Mouse (Mus musculus) natural killer cell, adult 2 months (primary cell): ENCODE results near the gene Drap1.
A peak's percentile ranks its signal among the peaks of the same experiment; 100 is the strongest.
"Not testable (repeated sequence)": the region's sequence is repeated elsewhere in the genome, so short reads cannot be mapped to it uniquely, and the experiment has no call there.

ENCODE experiments used
- DNase-seq, 2 experiments: peaks; one replicate each; pipeline ENCODE4 v3.0.0; 2022; ENCODE audit warnings: low spot score in 2 of 2

The Drap1 gene

DNA sequence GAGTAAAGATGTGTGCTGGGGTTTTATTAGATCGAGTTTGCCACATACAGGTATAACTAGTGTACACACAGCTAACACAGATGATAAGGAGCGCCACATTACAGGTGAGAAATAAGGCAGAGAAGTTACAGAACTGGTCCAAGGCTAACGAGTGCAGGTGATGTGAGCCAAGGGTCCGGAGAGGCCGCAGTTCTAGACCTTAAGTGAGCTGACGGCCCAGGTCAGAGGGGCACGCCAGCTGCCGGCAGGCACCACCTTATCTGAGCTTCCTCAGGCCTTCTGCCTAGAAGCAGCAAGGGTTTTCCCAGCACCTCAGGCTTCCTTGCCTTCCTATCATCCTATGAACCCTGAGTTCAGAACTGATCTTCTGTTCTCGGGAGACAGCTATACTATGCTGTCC, 5.1 kb downstream of the Drap1 start:
- DNase-seq: no peak

DNA sequence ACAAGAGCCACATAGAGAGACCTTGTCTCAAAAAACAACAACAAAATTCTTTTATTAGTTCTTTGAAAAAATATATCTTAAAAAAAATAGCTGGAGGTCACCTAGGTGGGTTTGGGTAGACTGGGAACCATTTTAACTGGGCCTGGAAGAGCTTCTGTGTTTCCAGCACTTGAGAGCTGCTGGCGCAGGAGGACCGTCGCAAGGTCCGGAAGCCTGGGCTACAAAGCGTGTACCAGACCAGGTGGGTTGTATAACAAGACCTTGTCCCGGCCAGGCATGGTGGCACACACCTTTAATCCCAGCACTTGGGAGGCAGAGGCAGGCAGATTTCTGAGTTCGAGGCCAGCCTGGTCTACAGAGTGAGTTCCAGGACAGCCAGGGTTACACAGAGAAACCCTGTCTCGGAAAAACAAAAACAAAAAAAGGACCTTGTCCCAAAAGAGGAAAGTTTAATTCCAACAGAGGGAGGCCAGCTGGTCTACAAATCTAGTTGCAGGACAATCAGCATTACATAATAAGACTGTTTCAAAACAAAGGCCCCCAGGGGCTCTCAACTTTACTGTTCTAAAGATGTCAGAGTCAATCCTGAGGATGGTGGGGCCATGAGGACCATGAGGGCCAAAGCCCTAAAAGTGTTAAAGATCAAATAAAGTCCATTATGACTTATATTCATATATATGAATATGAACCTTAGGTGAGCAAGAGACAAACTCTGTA, 5.9 kb downstream of the Drap1 start:
- no peak for DNase-seq

DNA sequence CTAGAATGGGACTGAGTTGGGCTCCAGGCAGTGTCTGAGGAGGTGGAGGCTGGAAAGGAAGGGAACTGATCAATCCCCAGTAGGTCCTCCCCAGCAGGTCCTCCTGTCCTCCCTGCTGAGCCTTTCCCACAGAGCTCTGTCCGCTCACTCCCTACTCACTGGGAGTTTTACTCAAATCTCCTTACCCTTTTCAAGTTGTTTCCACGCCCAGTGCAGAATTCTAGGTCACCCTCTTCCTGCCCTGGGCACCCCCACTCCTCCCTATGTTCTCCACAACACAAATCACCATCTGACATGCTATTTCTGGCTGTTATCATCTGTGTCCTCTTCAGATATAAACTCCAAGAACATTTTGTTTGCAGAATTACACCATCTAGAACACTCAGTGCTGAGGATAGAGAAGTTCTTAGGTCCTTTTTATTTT, 10.2 kb downstream of the Drap1 start:
- no peak for DNase-seq

DNA sequence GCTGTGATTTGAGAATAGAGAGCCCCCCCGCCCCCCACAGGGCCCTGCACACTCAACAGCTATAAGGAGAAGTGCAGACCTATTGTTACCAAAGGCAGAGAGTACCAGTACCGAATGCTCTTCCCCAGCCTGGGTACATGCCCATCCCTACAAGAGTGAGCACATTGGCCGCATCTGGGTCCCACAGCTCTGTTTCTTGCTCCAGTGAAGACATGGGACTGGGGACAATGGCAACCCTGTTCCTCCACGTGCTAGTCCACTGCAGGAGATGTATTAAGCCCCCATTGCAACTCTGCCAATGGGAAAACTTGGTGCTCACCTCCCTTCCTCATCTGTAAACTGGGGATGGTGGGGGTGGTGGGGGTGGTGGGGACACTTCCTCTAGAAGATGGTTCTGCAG, 10.9 kb downstream of the Drap1 start:
- no peak for DNase-seq

DNA sequence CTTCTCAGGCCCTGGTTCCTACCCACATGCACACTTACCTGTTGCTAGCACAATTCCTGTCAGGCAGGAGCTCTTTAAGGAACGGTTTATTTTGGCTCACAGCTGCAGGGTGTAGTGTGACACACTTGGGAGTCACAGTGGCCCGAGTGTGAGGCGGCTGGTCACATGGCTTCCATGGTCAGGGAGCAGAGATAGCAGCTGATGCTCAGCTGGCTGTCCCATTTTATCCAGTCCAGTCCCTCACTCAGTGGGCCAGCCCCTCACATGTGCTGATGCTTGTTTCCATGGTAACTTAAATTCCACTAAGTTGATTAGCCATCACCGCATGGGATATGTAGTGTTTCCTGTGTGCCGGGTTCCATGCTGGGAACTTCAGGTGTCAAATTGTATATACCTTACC, 12.8 kb downstream of the Drap1 start:
- DNase-seq: no peak

DNA sequence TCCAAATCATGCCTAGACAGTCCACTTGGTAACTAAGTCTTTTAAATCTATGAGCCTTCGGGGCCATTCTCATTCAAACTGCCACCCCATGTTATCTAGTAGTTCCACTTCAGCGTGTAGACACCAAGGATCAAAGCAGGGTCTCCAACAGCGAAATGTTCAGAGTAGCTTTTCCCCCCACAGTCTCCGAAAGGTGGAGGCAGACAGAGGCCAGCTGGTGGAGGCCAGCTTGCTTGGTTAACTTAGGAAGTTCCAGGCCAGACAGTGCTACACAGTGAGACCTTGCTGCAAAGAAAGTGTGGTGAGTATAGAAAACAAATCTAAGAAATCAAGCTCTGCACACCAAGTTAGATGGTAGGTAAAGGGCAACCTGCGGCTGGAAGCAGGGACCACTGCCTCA, 14.1 kb downstream of the Drap1 start:
- no peak for DNase-seq

DNA sequence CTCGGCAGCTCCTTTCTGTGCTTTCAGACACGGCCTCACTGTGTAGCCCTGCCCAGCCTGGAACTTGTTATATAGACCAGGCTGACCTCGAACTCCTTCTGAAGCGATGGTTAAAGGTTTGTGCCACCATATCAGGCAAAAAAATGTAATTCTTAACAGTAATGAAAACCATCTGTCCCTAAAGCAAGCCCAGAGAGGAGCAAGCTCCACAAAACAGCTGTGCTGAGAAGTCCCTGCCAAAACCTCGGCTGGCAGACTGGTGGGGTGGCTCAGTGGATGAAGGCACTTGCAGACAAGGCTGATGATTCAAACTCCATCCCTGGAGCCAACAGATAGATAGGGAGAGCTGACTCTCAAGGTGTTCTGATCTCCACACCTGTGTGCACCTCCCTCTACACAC, 15.7 kb downstream of the Drap1 start:
- DNase-seq: no peak

DNA sequence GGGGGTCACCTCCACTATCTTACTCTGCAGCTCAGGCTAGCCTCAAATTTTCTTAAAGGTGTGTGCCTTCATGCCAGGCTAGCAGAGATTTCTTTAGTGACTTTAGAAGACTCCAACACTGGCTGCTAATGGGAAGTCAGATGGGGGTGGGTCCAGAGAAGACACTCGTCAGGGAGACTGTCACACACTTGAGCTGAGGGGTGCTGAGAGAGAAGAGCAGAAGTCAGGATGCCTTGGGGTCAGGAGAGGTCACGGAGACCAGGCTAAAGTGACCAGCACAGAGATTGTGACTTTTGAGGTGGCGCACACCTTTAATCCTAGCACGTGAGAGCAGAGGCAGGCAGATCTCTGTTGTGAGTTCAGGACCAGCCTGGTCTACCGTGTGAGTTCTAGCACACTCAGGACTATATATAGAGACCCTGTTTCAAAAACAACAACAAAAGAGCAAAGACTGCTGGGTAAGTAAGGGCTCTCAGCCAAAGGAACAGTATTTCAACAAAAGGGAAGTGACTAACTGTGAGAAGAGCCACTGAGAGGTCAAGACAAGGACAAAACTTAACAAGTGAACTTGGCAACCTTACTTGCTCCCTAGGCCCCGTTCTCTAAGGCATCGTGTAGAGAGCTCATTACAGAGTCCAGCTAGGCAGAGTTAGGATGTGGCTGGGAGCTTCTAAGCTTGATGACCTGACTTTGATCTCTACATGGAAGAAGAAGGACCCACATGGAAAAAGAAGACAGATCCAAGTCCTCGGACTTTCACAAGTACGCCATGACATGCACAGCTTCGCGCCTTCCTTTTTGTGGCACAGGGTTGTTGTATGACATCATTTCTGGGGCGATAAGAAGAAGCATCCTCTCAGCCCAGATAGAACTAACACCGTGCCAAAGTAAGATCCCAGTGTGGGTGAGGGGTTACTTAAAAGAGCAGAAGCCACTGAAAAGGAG, 16.4 kb downstream of the Drap1 start:
- DNase-seq: no peak

DNA sequence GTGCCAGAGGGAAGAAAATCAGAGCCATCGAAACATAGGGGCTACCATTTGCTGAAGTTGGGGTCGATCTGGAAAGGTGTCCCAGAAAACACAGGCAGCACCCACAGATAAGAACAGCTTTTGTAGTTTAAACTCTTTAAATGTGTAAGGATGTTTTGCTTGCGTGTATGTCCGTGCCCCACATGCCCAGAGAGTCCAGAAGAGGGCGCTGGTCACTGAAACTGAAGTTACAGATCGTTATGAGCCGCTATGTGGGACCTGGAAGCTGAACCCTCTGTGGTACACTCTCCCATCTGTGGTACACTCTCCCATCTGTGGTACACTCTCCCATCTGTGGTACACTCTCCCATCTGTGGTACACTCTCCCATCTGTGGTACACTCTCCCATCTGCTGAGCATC, 17.6 kb downstream of the Drap1 start:
- DNase-seq: peak; percentile 70 to 73

DNA sequence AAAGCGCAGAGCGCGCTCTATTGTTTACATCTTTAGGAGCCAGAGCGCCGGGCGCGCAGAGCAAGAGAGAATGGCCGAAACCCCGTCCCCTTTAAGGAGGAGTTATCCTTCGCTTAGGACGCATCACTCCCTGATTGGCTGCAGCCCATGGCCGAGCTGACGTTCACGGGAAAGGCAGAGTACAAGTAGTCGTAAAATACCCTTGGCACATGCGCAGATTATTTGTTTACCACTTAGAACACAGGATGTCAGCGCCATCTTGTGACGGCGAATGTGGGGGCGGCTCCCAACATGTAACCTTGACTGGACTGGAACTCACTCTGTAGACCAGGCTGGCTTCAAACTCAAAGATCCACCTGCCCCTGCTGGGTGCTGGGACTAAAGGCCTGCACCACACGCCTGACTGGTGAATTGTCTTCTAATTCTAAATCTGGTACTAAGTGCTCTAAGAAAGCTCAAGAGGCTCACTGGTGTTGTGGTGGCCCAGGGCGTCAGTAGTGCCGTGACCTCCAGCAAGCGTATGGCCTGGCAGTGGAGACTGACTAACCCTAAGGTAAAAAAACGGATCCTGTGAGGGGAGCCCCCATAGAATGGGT, 18.1 kb downstream of the Drap1 start:
- peak; percentile 67 to 72 for DNase-seq

DNA sequence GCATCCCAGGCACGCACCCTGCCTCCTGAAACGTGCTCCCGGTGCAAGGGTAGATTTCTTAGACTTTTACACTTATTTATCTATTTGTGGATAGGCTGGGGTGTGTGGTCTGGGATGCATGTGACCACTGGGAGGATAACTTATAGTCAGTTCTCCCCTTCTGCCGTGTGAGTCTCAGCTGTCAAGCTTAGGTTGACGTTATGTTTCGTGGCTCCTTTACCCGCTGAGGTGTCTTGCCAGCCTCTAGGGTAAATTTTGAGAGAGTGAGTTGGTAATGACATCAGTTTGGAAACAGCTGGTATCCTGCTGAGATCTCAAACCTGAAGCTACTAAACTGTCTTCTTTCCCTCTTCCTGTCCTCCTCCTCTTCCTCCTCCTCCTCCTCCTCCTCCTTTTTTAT, 18.9 kb downstream of the Drap1 start:
- DNase-seq: peak; percentile 41 to 42

DNA sequence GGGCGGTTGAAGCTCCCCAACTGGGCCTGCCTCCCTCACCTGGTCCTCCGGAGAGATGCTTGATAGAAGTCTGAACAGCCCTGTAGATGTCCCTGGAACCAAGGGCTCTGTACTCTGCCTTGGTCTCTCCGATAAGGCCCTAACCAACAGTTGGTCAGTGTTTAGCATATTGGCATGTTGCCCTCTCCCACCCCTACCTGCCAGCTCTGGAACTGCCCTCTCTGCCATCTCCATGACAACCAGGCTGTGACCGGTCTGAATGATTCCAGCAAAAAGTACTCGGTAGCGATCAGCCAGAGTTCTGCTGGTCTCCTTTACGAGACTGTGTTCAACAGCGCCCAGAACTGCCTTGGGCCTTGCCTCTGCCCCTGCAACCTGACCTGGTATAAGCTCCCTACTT, 22.5 kb downstream of the Drap1 start, which contains the start of gene Tsga10ip:
Tsga10ip (minus strand) TSS at position 234 of the 400 bp plus-strand sequence.
- no peak for DNase-seq

DNA sequence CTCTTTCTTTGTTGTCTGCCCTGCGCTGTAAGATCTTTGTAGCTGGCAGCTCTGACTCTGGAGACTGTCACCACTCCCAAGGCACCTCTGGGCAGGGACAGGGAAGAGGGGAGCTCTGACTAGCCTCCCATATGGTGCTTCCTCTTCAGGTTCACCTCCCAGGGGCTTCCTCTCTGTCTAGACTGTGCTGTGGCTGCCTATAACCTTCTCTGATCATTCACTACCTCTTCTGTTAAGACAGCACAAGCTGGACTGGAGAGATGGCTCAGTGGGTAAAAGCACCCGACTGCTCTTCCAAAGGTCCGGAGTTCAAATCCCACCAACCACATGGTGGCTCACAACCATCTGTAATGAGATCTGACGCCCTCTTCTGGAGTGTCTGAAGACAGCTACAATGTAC, 23.7 kb downstream of the Drap1 start:
- DNase-seq: not testable (repeated sequence)

DNA sequence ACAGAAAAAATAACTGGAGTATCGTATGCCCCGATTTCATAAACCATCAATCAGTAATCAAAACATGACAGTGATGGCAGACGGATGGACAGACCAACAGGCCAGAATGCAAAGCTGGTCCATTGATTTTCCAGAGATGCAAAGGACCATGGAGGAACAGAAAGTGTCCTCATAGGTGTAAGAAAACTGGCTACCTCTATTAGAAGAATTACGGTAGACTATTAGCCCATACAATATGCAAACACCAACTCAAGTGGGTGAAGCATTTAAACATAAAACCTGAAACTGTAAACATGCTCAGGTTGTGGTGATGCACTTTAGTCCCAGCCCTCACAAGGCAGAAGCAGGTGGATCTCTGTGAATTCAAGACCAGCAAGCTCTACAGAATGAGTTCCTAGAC, 29.4 kb downstream of the Drap1 start:
- DNase-seq: no peak

DNA sequence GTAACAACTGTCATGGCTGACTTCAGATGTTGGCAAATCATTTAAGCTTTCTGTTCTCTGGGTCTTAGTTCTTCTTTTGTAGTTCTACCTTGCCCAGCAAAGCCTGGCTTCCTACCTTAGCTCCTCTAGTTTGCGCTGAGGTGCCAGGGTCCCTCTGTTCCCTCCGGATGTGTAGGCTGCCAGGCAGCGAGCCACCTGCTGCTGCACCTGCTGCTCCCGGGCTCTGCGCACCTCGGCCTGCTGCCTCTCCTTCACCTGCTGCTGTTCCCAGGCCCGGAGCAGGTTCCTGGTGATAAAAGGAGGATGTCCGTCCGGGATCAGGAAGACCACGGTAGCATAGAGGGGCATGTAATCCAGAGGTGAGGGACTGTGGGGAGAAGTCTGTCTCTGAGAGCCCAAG, 30.6 kb downstream of the Drap1 start:
- no peak for DNase-seq

DNA sequence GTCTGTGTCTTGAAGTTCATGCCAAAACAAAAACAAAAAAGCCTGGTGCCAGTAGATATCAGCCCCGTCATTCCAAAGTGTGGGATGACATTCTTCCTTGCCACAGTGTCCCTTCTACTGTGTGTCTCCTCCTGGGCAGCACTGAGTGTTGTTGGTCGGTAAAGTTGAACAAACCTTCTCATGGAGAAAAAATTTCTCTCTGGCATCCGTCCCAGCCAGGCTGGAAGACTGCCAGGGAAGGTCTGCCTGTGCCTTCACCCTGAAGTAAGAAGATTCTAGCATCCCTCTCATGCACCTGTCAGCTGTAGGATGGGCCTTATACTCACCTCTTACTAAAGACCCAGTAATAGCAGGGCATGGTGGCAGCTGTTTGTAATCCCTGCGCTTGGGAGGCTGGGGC, 31.9 kb downstream of the Drap1 start:
- no peak for DNase-seq

DNA sequence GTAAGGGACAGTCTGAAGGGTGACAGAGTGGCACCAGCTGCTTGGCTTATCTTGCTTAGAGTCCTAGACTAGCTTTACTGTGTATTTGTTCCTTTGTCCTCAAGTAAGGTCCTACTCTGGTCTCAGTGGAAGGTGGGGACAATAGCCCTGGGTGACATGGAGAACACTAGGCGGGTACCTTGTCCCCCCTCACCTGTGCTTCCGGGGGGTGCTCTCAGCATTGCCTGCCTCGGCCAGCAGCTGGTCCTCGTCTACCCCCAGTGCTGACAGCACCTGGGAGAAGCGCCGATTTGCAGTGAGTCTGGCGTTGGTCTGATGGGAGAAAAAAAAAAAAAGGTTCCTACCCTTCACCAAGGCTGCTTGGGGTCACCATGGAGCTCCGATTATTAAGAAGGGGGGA, 34.4 kb downstream of the Drap1 start:
- DNase-seq: no peak

DNA sequence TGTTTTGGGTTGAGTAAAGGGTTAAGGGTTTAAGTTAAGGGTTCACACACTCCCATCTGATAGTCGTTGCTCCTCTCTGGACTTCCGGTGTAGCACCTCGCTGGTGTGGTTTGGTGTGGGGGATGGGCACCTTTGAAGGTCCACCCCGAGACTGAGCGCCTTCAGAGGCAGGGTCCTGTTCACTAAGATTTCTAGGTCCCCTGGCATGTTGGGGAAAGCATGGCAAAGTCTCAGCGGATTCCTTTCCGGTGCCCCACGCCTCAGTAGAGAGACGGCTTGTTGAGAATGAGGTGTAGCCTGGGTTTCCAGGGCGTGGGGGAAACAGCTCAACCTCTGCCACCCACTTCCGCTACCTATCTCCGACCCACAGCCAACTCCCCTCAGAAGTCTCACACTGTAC, 35.1 kb downstream of the Drap1 start:
- peak; percentile 87 to 91 for DNase-seq

DNA sequence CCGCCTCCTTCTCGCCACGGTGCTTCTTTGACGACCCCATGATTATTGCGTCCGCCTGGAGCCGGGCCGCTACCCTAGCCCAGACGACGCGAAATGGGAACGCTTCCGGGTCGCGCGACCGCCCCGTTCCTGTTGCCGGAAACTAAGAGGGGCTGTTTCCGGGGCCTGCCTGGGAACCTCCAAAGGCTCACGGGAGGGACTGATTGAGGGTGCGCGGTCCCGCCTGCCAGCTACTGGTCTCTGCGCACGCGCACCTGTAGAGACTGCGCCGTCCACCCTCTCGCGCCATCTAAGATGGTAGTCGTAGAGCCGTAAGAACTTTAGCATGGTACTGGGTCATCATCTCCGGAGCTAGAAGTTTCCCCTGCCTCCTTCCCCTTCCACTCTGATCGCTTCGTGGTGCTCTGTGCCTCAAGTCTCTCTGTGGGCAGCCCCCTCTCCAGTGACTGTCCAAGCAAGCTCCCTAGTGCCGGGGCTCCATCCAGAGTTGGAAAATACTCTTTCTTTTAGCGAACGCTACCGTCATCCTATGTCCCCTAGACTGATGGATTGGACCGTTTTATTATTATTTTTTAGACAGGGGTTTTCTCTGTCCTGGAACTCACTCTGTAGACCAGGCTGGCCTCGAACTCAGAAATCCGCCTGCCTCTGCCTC, 36.1 kb downstream of the Drap1 start, which contains the start of gene Sart1:
Sart1 (minus strand) TSS at position 116 of the 655 bp plus-strand sequence.
- DNase-seq: peak; percentile 94 to 95

DNA sequence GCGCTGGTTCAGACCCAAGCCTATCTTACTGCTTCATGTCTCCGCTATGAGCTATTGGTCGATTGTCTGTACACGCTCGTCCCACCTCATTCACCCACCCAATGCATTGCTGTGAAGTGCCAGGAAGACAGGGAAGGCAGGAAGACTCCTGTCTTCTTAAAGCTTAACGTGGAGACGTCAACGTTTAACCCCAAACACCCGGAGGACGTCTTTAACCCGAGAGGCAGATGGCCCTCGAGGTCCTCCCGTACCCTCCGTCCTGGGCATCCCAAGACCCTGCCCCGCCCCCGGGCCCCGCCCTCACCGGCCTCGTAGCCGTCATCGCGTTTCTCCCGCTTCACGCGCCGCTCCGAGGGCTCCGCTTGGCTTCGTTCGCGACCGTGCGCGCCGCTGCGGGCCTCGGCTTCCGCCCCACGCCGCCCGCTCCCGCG, 36.8 kb downstream of the Drap1 start:
- DNase-seq: peak in 1 of 2 experiments; percentile 18

DNA sequence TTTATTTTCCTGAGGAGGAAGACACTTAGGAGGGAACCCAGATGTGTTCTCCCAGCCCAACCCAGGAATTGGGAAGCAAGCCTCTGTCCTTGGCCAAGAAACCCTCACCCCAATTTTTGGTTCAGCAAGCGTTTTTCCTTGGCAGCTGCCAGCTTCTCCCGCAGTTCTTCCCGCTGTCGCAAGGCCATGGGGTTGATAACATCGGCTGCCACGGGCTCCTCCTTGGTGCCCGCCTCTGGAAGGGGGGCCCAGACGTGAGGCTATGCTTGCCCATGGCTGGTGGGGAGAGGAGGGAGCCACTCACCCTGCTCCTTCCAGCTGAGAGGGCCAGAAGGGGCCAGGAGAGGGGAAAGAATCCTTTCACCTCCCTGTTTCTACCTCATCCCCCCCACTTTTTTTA, 40.1 kb downstream of the Drap1 start:
- DNase-seq: no peak

DNA sequence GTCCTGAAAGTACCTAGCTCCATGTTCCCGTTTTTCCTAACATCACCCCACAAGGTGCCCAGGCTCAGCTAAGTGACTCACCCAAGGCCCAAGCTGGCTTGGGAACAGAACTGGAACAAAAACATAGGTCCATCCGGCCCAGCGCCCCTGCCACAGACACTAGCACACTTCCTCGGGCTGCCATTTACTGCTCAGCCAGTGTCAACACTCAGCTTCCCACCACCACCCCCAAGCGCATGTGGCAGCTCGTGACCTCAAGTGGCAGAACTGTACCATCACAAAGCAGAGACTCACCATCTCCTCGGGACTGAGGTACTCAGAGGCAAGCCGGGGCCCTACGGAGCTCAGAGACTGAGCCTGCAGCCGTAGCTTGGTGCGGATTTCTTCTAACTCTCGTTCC, 41.5 kb downstream of the Drap1 start:
- no peak for DNase-seq
